Mouse (Mus musculus) thymus, postnatal 25 days (tissue): ENCODE measurements around the gene Gpt2.

Experiments
- DNase-seq: peaks from one replicate; pipeline ENCODE4 v3.0.0; 2022

Gpt2 gene

GRCm38 (mm10) chr8:85531471-85531870 lies 39.1 kb downstream of the Gpt2 start:
- no peak for DNase-seq

- DNase-seq = no peak
Measured at GRCm38 (mm10) chr8:85532843-85533242, 40.5 kb downstream of the Gpt2 start.

GRCm38 (mm10) chr8:85533434-85533833 lies 41.1 kb downstream of the Gpt2 start:
- no peak for DNase-seq

GRCm38 (mm10) chr8:85534163-85534562 lies 41.8 kb downstream of the Gpt2 start:
- no peak for DNase-seq

- no peak for DNase-seq
Measured at GRCm38 (mm10) chr8:85536332-85536731, 44.0 kb downstream of the Gpt2 start.

- DNase-seq = no peak
Measured at GRCm38 (mm10) chr8:85551934-85552333, 59.6 kb downstream of the Gpt2 start.

- DNase-seq = no peak
Measured at GRCm38 (mm10) chr8:85554391-85555180, 62.2 kb downstream of the Gpt2 start.

GRCm38 (mm10) chr8:85555181-85556145 lies 63.1 kb downstream of the Gpt2 start, which contains the start of gene Dnaja2:
Gene Dnaja2 (minus strand): TSS chr8:85555344.
- peak; percentile 96 for DNase-seq

GRCm38 (mm10) chr8:85556986-85557600 lies 64.7 kb downstream of the Gpt2 start:
- DNase-seq = no peak

- DNase-seq = no peak
Measured at GRCm38 (mm10) chr8:85557601-85557986, 65.2 kb downstream of the Gpt2 start.

GRCm38 (mm10) chr8:85559201-85559600 lies 66.8 kb downstream of the Gpt2 start:
- DNase-seq = no peak

- no peak for DNase-seq
Measured at GRCm38 (mm10) chr8:85559966-85560365, 67.6 kb downstream of the Gpt2 start.

GRCm38 (mm10) chr8:85563336-85563735 lies 71.0 kb downstream of the Gpt2 start:
- DNase-seq = no peak

GRCm38 (mm10) chr8:85565186-85565585 lies 72.8 kb downstream of the Gpt2 start:
- DNase-seq = no peak

- DNase-seq = no peak
Measured at GRCm38 (mm10) chr8:85567801-85568200, 75.4 kb downstream of the Gpt2 start.

GRCm38 (mm10) chr8:85570466-85570865 lies 78.1 kb downstream of the Gpt2 start:
- DNase-seq = no peak

GRCm38 (mm10) chr8:85573972-85574496 lies 81.7 kb downstream of the Gpt2 start:
- no peak for DNase-seq
